Comparison of ENCODE assay signal across 12 mouse cellular contexts in genomic region chr8:121346862-121347261, GRCm38 (mm10).
A peak's percentile ranks its signal among the peaks of the same experiment; 100 is the strongest.
DNase-seq lines count a peak whose midpoint lies in the region; ATAC-seq and TF ChIP-seq lines count a peak whose summit lies in the region.
"Had no signal": no experiment of that assay in that cellular context is flagged by ENCODE, and none has a peak within 500 bp of the region (broad histone marks: within the 10 kb centered on the region; RNA-seq: fewer than 3 reads in every experiment).

No protein-coding gene starts in this region.

- no peak overlapping the region for H3K9ac ChIP-seq in heart, postnatal 0 days (replicated peaks; ENCODE audit: low read depth, low read length)
- H3K9ac ChIP-seq in liver, embryonic 12.5 days = no peak overlapping the region
- H3K9ac ChIP-seq: forebrain, embryonic 12.5 days; limb, embryonic 13.5 days had no signal

- no peaks in the 10 kb centered on the region for H3K36me3 ChIP-seq in heart, postnatal 0 days (replicated peaks; ENCODE audit: control insufficient read depth, insufficient read depth, low read length)
- H3K36me3 ChIP-seq in liver, embryonic 12.5 days = no peaks in the 10 kb centered on the region
- H3K36me3 ChIP-seq: forebrain, embryonic 12.5 days; limb, embryonic 13.5 days had no signal

- H3K4me3 ChIP-seq in heart, postnatal 0 days (ENCODE audit: low read depth, low read length) = no peak overlapping the region
- no peak overlapping the region for H3K4me3 ChIP-seq in liver, embryonic 12.5 days
- H3K4me3 ChIP-seq: forebrain, embryonic 12.5 days; limb, embryonic 13.5 days had no signal

- H3K27me3 ChIP-seq in heart, postnatal 0 days (ENCODE audit: control insufficient read depth, insufficient read depth, low read length) = 0 out of 2 replicates have a peak, but pooled peaks cover 3% of the 10 kb centered on the region
- 0 out of 2 replicates have a peak, but pooled peaks cover 13% of the 10 kb centered on the region for H3K27me3 ChIP-seq in liver, embryonic 12.5 days (replicated peaks)

- TF ChIP-seq EP300 in heart, postnatal 0 days (IDR thresholded peaks at IDR 0.05; ENCODE audit: low read depth) = no peak

- 29% methylated on average over 9 of the region's 9 CpGs for WGBS in heart, postnatal 0 days
- WGBS in liver, embryonic 12.5 days (ENCODE audit: insufficient replicate concordance) = 42% methylated on average over 9 of the region's 9 CpGs

- peak; percentile 15 for DNase-seq in cerebellum, adult 11 months
- peak; percentile 73 for DNase-seq in adrenal gland, postnatal 14 days
- DNase-seq in heart, postnatal 0 days (ENCODE audit: low spot score) = no peak
- DNase-seq in neural tube, embryonic 10.5 days (ENCODE audit: extremely low spot score, low spot score) = no peak
- no peak for DNase-seq in left cerebral cortex, postnatal 36 days (ENCODE audit: low spot score in 2 of 2)
- no peak for DNase-seq in left cerebral cortex, adult 8-10 months (ENCODE audit: low spot score in 2 of 2)
- DNase-seq: B cell, adult 2 months had no signal

- TF ChIP-seq CTCF in heart, postnatal 0 days (IDR thresholded peaks at IDR 0.05; ENCODE audit: low read depth) = no peak

- no peaks in the 10 kb centered on the region for H3K9me3 ChIP-seq in heart, postnatal 0 days (replicated peaks; ENCODE audit: control insufficient read depth, low read length)
- no peaks in the 10 kb centered on the region for H3K9me3 ChIP-seq in liver, embryonic 12.5 days (replicated peaks)
- H3K9me3 ChIP-seq: forebrain, embryonic 12.5 days; limb, embryonic 13.5 days had no signal

- H3K27ac ChIP-seq in heart, postnatal 0 days (ENCODE audit: low read depth) = no peak overlapping the region
- no peak overlapping the region for H3K27ac ChIP-seq in liver, embryonic 12.5 days
- H3K27ac ChIP-seq: forebrain, embryonic 12.5 days; limb, embryonic 13.5 days had no signal

- H3K4me1 ChIP-seq in heart, postnatal 0 days (ENCODE audit: control insufficient read depth, insufficient read depth) = peaks cover 6% of the 10 kb centered on the region; the same call in 1 of the 2 replicates
- peaks cover 4% of the 10 kb centered on the region; the same call in 1 of the 2 replicates for H3K4me1 ChIP-seq in liver, embryonic 12.5 days

- ATAC-seq in cerebellum, adult (ENCODE audit: insufficient number of reproducible peaks, low FRiP score, low TSS enrichment) = no peak
- peak; percentile 23 for ATAC-seq in heart, postnatal 0 days (ENCODE audit: insufficient read depth, low read depth)
- 0 out of 2 replicates have a peak, but pooled peaks have one; percentile 20 for ATAC-seq in liver, embryonic 12.5 days
- ATAC-seq: activated CD4-positive, CD25-positive, alpha-beta regulatory T cell, adult 4 months had no signal

- H3K4me2 ChIP-seq in heart, postnatal 0 days (ENCODE audit: low read depth, low read length) = no peak overlapping the region
- no peak overlapping the region for H3K4me2 ChIP-seq in liver, embryonic 12.5 days
- H3K4me2 ChIP-seq: forebrain, embryonic 12.5 days; limb, embryonic 13.5 days had no signal

- intact Hi-C loops in left cerebral cortex, postnatal 36 days (cut with DNase I) = no loop called here

Comparison
In these comparisons a context has a peak if more than half of its experiments do, and no peak if none do; other contexts are left out.
1. DNase-seq: peak in cerebellum, adult 11 months (single experiment) and adrenal gland, postnatal 14 days (single experiment); none in heart, postnatal 0 days (single experiment), neural tube, embryonic 10.5 days (single experiment), left cerebral cortex, postnatal 36 days (0 of 2) and left cerebral cortex, adult 8-10 months (0 of 2).